In genomic region chr10:76771624-76772023, GRCm38 (mm10) we compare ENCODE assay signal across 35 mouse cellular contexts. TPM values are rescaled to one million over a fixed set of nuclear protein-coding genes. Genes with fewer than 3 reads are reported as not detected.
"Had no signal": no experiment of that assay in that cellular context is flagged by ENCODE, and none has a peak within 500 bp of the region (broad histone marks: within the 10 kb centered on the region; RNA-seq: fewer than 3 reads in every experiment).

No protein-coding gene starts in this region.

- H3K36me3 ChIP-seq: heart, embryonic 10.5 days; heart, embryonic 12.5 days; heart, embryonic 13.5 days; heart, embryonic 15.5 days; hindbrain, embryonic 15.5 days; intestine, embryonic 15.5 days had no signal

- ATAC-seq: hindbrain, embryonic 16.5 days; hindbrain, postnatal 0 days; inflammation-experienced regulatory T-cells, adult 6 months; intestine, embryonic 15.5 days; intestine, embryonic 16.5 days; intestine, postnatal 0 days had no signal

- H3K9me3 ChIP-seq: heart, embryonic 10.5 days; heart, embryonic 15.5 days; hindbrain, embryonic 12.5 days; hindbrain, embryonic 13.5 days; hindbrain, embryonic 15.5 days; intestine, embryonic 15.5 days; kidney, embryonic 15.5 days had no signal

- DNase-seq: heart, adult 18-20 months; heart, adult 2 months; heart, postnatal 36 days; kidney, adult 11 months; kidney, adult 18-20 months; kidney, adult 2 months; kidney, adult 8-10 months; kidney, adult 9 months; kidney, postnatal 10 days; kidney, postnatal 14 days; kidney, postnatal 25 days; kidney, postnatal 36 days; layer of hippocampus, adult 9-11 months; layer of hippocampus, postnatal 36 days had no signal

- H3K27me3 ChIP-seq: heart, embryonic 12.5 days; heart, embryonic 13.5 days; heart, embryonic 15.5 days; hindbrain, embryonic 12.5 days; hindbrain, embryonic 13.5 days; hindbrain, embryonic 15.5 days; intestine, embryonic 15.5 days; kidney, embryonic 15.5 days had no signal

- H3K4me2 ChIP-seq: heart, embryonic 11.5 days; heart, embryonic 12.5 days; heart, embryonic 13.5 days; heart, embryonic 15.5 days; hindbrain, embryonic 12.5 days; hindbrain, embryonic 13.5 days; hindbrain, embryonic 14.5 days; hindbrain, embryonic 15.5 days; intestine, embryonic 15.5 days; kidney, embryonic 15.5 days had no signal

- H3K27ac ChIP-seq: heart, adult 2 months; heart, embryonic 13.5 days; heart, embryonic 15.5 days; hindbrain, embryonic 10.5 days; hindbrain, embryonic 12.5 days; hindbrain, embryonic 13.5 days; hindbrain, embryonic 14.5 days; hindbrain, embryonic 15.5 days; hindbrain, postnatal 0 days; intestine, embryonic 15.5 days; kidney, embryonic 15.5 days; kidney, postnatal 0 days; layer of hippocampus, adult 2 months; left cerebral cortex, adult 2 months had no signal

- H3K4me1 ChIP-seq: hindbrain, embryonic 10.5 days; hindbrain, embryonic 12.5 days; hindbrain, embryonic 13.5 days; hindbrain, embryonic 15.5 days; intestine, embryonic 15.5 days; kidney, embryonic 15.5 days had no signal

- H3K4me3 ChIP-seq: heart, adult 2 months; heart, embryonic 10.5 days; heart, embryonic 12.5 days; heart, embryonic 13.5 days; heart, embryonic 15.5 days; hindbrain, embryonic 10.5 days; hindbrain, embryonic 12.5 days; hindbrain, embryonic 13.5 days; hindbrain, embryonic 15.5 days; intestine, embryonic 15.5 days; kidney, embryonic 15.5 days; layer of hippocampus, adult 2 months; left cerebral cortex, adult 2 months had no signal

- H3K9ac ChIP-seq: heart, embryonic 12.5 days; heart, embryonic 13.5 days; heart, embryonic 15.5 days; hindbrain, embryonic 12.5 days; hindbrain, embryonic 13.5 days; hindbrain, embryonic 14.5 days; hindbrain, embryonic 15.5 days; intestine, embryonic 15.5 days; kidney, embryonic 15.5 days had no signal

RNA-seq across cellular contexts. Expression of gene Col6a1, which starts 45.7 kb away (rescaled TPM):
- total RNA-seq: hematopoietic stem cell, adult 5-6 weeks had no signal
- polyA plus RNA-seq: inflammation-experienced regulatory T-cells, adult 6 months had no signal
